ENCODE assay signal across 31 mouse cellular contexts in the genomic region with DNA sequence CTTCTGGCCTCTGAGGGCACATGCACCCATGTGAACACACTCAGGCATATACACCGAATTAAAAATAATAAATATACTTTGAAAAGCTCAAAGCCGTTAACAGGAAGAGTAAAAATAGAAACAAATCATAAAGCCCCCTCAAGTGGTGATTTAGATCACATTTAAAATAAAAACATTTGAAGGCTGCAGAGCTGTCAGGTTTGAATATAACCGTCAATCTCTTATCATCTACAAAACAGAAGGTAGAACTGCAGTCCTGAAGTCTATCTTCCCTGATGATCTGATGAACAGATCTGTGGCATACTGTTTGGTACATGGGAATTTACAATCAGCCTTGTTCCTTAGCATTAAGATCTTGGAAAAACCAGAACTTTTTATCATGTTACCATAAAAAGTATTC.
"Had no signal": no experiment of that assay in that cellular context is flagged by ENCODE, and none has a peak within 500 bp of the region (broad histone marks: within the 10 kb centered on the region; RNA-seq: fewer than 3 reads in every experiment).

No protein-coding gene starts in this region.

- H3K27ac ChIP-seq: left cerebral cortex, adult 2 months; limb, embryonic 10.5 days; limb, embryonic 12.5 days; limb, embryonic 13.5 days; limb, embryonic 15.5 days; liver, embryonic 12.5 days; liver, embryonic 13.5 days; liver, embryonic 14.5 days; liver, embryonic 15.5 days; lung, embryonic 15.5 days; macrophage; midbrain, embryonic 10.5 days; midbrain, embryonic 12.5 days; midbrain, embryonic 13.5 days; midbrain, embryonic 15.5 days had no signal

- H3K4me1 ChIP-seq: limb, embryonic 10.5 days; limb, embryonic 12.5 days; limb, embryonic 13.5 days; liver, embryonic 12.5 days; liver, embryonic 13.5 days; liver, embryonic 15.5 days; lung, embryonic 15.5 days; midbrain, embryonic 10.5 days; midbrain, embryonic 12.5 days; midbrain, embryonic 13.5 days; midbrain, embryonic 15.5 days had no signal

- H3K4me3 ChIP-seq: left cerebral cortex, adult 2 months; limb, embryonic 10.5 days; limb, embryonic 12.5 days; limb, embryonic 13.5 days; limb, embryonic 15.5 days; liver, embryonic 12.5 days; liver, embryonic 13.5 days; liver, embryonic 15.5 days; lung, embryonic 15.5 days; megakaryocyte, embryonic 14.5 days; midbrain, embryonic 10.5 days; midbrain, embryonic 12.5 days; midbrain, embryonic 13.5 days; midbrain, embryonic 15.5 days; myocyte had no signal

- H3K9me3 ChIP-seq: limb, embryonic 10.5 days; limb, embryonic 12.5 days; limb, embryonic 13.5 days; limb, embryonic 15.5 days; liver, embryonic 12.5 days; liver, embryonic 13.5 days; liver, embryonic 15.5 days; lung, embryonic 15.5 days; megakaryocyte, embryonic 14.5 days; midbrain, embryonic 10.5 days; midbrain, embryonic 12.5 days; midbrain, embryonic 13.5 days; midbrain, embryonic 15.5 days had no signal

- DNase-seq: left cerebral cortex, postnatal 4 days; liver; liver, embryonic 13.5 days; liver, postnatal 0 days; lung, adult 18-20 months; lung, adult 2 months; lung, embryonic 14.5 days; lung, postnatal 10 days; lung, postnatal 14 days; lung, postnatal 36 days; midbrain, embryonic 14.5 days had no signal

- H3K27me3 ChIP-seq: limb, embryonic 12.5 days; limb, embryonic 13.5 days; limb, embryonic 15.5 days; liver, embryonic 12.5 days; liver, embryonic 13.5 days; liver, embryonic 15.5 days; lung, embryonic 15.5 days; megakaryocyte, embryonic 14.5 days; midbrain, embryonic 12.5 days; midbrain, embryonic 13.5 days; midbrain, embryonic 15.5 days had no signal

- ATAC-seq: liver, embryonic 12.5 days; liver, postnatal 0 days; lung, postnatal 0 days; midbrain, embryonic 13.5 days; midbrain, embryonic 15.5 days; midbrain, embryonic 16.5 days had no signal

- H3K9ac ChIP-seq: limb, embryonic 12.5 days; limb, embryonic 13.5 days; limb, embryonic 15.5 days; liver, embryonic 12.5 days; liver, embryonic 13.5 days; liver, embryonic 14.5 days; liver, embryonic 15.5 days; liver, postnatal 0 days; lung, embryonic 14.5 days; lung, embryonic 15.5 days; midbrain, embryonic 12.5 days; midbrain, embryonic 13.5 days; midbrain, embryonic 15.5 days had no signal

- H3K4me2 ChIP-seq: limb, embryonic 12.5 days; limb, embryonic 13.5 days; limb, embryonic 15.5 days; liver, embryonic 11.5 days; liver, embryonic 12.5 days; liver, embryonic 13.5 days; liver, embryonic 15.5 days; lung, embryonic 14.5 days; lung, embryonic 15.5 days; midbrain, embryonic 11.5 days; midbrain, embryonic 12.5 days; midbrain, embryonic 13.5 days; midbrain, embryonic 15.5 days had no signal
